Mouse (Mus musculus): Measurements from ENCODE around the gene Zzef1.

Gene Zzef1

DNA sequence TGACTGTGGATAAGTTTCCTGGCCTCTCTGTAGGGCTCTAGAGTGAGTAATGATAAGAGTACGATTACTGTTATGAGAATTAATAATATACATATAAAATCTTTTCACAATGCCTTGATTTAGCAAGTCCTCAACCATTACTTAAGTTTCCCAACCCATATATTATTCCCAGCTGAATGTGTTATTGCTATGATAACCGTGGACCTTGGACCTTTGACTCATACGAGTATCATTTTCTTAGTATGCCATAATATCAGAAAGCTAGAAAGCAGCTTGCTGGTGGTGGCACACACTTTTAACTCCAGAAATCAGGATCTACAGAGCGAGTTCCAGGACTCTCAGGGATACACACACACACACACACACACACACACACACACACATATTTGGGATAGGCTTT is 12.0 kb downstream of the Zzef1 start:
- DNase-seq, result no peak

DNA sequence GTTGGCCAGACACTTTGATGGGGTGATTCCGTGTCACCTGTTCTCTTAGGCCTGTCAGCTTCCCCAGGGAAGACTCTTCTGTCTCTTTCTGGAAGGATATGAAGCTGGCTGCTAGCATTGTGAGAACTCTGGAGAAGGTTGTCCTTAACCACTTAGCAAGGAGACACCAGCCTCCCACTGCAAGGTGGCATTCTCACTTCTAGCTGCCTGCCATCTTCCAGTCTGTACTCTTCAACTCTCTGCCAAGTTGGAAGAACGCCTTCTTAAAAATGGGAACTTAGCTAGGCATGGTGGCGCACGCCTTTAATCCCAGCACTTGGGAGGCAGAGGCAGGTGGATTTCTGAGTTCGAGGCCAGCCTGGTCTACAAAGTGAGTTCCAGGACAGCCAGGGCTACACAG is 17.7 kb downstream of the Zzef1 start:
- no peak for DNase-seq

DNA sequence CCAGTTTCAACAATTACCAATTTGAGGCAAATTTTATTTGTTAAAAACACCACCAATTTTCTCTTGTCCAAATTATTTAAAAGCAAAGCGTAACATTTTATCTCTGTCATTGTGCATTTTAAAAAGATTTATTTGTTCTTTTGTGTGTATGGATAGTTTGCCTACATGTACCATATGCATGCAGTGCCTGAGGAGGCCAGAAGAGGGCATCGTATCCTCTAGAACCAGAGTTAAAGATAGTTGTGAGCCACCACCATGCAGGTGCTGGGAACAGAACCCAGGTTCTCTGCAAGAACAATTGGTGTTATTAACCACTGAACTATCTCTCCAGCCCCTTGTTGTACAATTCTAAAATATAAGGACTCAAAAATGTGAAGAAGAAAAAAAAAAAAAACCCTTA is 18.2 kb downstream of the Zzef1 start:
- DNase-seq, result no peak

DNA sequence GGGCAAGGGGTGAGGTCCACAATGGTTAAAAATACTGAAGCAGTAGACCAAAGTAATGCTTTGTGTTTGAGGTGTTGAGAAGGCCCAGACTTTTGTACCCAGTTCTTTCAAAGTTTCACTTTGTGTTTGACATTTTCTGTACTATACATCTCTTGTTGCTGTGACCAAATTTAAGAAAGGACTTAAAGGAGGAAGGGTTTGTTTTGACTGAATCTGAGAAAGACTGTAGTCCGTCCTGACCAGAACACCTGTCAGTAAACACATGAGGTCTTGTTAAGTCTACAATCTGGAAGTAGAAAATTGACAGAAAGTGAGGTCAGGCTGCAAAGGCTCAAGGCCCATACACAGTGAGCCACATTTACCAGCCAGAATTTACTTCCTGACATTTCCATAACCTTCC is 20.8 kb downstream of the Zzef1 start:
- DNase-seq, result no peak

DNA sequence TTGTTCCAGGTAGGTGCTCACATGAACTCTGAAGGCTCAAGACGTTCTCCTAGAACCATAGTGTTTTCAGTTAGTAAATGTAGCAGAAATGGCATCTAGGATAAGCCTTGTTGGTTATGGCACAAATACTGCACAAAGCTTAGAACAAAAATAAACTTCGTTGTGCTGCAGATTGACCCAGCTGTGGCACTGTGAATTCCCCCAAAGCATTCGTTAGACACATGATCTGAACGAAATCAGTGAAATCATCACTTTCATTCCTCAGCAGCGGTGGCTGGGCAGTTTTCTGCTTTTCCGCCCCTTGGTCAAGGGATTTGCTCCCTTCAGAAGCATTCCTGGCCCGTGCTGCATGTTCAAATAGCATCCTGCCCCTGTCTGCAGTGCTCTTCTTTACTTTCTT is 22.0 kb downstream of the Zzef1 start:
- DNase-seq, result no peak

DNA sequence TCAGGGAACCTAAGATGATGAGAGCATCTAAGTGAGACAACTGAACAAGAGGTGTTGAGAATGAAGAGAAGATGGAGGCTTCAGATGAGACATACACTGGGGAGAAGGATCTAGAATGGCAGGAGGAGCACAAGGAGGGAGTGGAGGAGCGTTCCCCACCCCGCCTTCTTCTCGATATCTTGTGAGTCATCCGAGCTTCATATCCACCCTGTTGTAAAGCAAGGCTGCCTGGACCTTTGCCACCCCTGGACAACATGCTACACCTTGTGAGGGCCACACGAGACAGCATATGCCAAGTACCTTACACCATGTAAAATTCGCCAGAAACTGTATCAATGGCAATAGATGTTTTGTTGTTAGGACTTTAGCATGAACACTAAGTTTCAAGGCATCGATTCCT is 25.0 kb downstream of the Zzef1 start:
- DNase-seq, result no peak

DNA sequence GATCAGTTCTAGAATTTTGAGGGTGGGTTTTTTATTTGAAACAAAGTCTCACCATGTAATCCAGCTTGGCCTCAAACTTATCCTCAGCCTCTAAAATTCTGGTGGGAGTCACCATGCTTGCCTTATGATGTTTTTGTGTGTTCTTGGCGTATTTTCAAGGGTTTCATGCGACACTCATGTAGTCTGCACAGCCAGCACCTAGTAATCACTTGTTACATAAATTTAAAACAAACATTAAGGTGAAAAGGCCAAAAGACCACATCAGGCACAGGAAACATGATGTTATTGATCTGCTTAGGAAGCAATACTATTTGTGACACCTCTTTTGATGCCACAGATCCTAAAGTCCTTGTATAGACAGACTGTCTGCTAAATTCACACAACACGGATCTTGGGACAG is 33.8 kb downstream of the Zzef1 start:
- no peak for DNase-seq

DNA sequence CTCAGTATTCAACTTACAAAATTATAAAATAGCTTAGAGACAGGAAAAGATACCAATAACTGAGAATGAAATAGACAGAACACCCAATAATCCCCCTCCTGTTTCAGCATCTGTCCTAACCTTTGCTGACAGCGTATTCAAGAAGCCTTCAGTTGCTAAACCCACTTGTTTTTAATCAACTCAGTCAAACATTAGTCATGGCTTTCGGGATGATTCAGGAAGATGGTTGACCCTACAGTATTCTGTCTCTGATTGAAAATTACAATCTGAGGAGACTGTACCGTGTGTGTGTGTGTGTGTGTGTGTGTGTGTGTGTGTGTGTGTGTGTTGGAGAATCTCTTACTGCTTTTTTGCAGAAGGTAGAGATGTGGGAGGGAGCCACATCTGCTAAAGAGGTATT is 46.7 kb downstream of the Zzef1 start:
- DNase-seq, result no peak

DNA sequence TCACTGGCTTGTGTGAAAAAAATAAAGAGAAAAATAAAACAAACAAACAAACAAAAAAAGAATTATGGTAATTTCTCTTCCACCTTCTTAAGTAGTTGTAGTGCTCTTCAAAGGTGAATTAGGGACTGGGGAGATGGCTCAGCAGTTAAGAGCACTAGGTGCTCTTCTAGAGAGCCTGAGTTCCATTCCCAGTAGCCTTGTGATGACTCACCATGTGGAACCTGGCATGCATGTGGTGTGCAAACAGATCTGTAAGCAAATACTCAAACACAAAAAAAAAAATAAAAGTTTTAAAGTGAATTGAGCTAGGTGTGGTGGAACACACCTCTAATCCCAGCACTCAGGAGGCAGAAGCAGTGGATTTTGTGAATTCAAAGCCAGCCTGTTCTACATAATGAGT is 47.5 kb downstream of the Zzef1 start:
- DNase-seq, result no peak

DNA sequence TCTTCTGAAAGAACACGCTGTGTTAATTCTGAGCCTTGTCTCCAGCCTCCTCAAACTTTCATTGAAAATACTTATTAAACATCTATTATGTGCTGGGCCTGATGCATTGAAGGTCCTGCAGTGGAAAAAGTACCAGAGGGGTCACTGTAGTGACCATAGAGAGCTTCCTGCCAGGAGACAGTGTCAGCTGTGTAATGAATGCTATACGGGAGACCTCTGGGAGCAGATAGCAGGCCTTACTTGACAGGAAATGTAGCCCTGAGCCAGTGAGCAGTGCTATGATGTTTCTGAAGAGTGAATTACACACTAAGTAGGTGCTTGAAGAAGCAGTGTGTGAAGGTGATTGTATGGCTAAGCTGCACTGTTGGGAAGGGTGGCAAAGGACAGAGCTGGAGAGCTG is 49.5 kb downstream of the Zzef1 start:
- no peak for DNase-seq

DNA sequence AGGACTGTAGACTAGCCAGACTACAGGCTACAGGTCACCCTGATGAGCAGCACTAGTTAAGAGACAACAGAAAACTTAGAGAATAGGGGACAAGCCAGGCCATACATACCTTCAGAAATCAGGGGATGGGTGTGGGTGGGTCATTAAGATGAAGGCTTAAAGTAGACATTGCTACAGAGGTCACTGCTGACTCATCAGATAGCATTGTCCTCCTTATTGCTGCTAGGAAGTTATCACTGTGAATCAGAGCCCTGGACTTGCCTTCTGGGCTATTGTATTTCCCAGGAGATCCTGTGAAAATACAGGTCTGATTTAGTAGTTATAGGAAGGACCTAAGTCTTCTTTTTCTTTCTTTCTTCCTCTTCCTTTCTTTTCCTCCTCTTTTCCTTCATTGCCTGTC is 50.7 kb downstream of the Zzef1 start:
- no peak for DNase-seq

DNA sequence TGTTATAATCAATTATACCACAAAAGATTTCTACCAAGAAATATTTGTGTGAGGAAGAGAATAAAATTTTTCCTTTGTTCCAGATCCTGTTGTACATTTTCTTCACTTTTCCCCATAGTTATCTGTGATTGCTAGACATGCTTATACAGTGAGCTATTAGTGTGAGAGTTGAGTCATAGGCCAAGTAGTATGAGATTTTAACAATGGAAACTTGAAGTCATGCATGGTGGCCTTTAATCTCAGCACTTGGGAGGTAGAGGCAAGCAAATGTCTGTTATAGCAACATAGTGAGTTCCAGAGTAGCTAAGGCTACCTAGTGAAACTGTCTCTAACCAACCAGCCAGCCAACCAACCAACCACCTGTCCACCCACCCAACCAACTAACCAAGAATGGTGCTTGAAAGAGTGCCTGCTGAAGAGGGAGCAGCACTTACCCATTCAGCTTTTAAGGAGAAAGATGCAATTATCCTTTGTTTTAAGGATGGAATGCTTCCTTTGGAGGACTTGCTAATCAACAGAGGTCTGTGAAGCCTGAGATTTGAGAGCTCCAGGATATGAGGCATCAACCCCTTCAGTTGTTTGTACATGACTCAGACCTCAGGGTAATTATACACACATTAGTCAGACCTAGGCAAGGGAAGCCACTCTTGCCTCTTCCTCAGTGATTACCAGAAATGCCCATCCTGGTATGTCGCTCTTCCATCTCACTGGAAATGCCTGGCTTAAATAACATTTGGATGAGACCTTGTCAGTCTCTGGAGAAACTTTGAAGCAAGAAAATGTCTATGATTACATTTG is 52.0 kb downstream of the Zzef1 start:
- DNase-seq, result no peak

DNA sequence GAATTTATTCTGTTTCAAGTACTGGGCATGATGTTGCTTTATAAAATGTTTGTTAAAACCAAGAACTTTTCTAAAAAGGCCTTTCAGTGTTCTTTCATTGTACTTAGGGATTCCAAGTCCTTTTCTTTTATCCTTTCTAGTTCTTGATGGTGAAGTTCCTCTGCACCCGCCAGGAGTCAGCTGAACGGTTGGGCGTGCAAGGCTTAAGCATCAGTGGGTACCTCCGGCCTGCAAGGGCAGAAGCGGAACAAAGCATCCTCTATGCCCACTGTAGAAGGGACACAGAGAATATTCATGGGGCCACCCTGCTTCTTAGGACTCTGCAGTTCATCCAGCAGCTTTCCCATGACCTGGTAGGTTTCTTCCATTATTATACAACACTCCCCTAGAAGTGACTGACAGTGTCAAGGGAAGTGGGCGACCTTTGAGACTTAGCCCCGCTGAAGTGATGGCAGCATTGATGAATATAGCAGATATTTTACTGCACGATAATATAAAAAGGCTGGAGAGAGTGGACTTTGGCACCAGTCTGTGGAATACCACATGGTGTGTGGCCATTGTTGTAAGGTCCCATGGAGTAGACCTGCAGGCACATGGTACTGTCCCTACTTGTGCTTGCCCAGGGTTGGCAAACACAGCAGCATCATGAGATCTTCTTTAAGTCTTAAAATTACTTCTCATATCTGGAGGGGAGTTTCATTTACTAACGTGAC is 54.5 kb downstream of the Zzef1 start:
- no peak for DNase-seq

DNA sequence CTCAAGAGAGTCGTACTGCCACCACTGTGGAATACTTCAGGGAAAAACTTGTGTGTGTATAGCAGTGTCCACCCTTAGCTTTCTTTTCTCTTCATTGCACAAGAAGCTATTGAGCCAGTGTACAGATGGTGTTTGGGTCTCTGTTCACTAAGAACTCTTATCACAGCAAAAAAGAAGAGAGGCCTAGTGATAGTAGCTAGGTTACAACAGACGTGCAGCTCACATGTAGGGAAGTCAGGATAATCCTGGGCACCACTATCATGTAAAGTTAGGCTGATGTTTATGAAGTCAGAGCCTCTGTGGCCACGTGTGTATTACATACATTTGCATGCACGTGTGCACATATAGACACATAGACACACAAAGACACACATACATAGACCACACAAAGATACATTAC is 55.2 kb downstream of the Zzef1 start:
- no peak for DNase-seq

DNA sequence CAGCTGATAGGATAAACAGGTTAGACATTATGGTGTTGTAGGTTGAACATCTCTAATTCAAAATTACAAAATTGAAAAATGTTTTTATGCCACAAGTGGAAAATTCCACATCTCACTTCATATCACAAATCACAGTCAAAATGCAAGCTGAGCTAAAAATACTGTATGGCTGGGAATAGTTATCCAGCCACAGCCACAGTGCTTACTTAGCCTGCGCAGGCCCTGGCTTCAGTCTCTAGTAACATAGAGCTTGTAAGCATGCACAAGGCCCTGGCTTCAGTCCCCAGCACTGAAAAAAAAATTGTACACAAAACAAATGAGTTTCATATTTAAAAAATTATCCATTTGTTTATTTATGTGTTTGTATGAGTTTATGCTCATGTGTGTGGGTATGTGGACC is 56.1 kb downstream of the Zzef1 start:
- no peak for DNase-seq

DNA sequence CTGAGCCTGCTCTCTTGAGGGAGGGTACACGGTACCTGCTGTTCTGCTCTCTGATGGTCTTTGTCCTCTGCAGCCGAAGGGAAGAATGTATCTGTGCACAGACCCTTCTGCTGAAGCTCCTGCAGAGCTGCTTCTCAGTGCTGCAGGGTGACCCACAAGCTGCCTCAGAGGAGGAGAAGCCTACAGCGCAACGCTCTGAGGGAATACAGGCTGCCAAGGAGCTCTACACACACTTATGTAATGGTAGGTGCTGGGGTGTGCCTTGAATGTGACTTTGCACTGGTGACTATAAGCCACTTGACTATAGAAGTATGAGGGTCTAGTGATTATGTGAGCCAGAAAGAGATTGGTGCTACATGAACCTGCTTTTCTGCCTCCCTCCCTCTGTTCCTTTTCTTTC is 57.1 kb downstream of the Zzef1 start:
- DNase-seq, result no peak

DNA sequence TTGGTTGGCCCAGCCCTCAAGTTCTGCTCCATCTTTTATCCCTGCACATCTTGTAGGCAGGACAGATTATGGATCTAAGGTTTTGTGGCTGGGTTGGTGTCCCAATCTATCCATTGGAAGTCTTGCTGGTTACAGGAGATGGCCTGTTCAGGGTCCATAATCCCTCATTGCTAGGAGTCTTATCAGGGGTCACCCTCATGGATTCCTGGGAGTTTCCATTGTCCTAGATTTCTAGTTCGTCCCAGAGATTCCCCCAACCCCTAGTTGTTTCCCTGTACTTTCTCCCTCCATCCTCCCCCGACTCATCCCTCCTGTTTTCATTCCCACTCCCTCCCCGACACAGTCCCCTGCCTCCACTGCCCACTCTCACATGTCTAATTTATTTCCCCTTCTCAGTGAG is 58.2 kb downstream of the Zzef1 start:
- DNase-seq, result no peak

DNA sequence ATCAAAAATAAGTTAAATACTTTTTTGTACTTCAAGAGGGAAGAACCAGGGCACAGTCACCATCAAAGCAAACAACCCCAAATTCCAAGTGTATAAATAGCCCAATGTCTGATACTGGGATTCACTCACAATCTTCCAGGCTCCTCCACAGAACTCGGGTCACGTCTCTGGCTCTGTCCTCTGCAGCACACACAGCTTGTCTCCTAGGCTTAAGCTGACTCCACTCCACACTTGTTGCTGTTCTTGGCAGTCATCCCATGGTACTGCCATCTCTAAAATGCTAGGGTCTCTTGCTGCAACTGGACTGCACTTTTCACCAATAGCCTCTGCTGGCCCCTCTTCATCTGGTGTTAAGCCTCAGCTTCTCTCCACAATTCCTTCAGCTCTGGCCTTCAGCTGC is 60.7 kb downstream of the Zzef1 start:
- DNase-seq, result no peak

DNA sequence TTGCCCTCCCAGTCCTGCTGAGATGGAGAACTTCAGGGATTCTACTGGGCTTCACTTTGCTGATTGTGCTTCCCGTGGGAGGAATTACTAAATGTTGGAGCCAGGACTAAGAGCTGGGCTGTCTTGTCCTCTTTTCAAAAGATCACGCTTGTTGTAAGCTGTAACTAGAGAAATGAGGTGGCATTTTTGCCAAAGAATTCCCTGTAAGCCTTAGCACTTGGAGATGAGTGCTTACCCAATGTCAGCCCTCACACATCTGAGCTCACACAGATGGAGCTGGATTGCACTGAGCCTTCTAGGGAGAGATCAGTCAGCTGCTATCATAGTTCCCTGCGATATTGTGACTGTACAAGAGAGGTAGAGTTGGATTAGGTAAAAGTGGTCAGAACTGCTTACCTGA is 65.2 kb downstream of the Zzef1 start:
- DNase-seq, result no peak

DNA sequence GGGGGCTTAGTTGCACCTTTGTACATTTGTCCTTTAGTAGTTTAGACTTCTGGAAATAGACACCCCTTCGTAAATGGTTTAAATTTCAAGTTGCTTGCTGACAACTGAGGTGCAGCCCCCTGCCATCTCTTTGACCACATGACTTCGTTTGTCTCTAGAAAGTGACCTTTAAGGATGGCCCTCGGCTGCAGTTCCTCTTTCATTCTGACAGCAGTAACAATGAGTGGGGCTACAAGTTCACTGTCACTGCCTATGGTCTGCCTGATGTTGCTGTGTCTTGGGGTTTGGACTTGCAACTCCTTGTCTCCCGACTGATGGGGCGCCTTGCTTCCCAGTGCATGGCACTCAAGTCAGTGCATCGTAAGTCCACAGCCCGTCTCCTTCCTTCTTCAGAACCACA is 70.4 kb downstream of the Zzef1 start:
- no peak for DNase-seq

DNA sequence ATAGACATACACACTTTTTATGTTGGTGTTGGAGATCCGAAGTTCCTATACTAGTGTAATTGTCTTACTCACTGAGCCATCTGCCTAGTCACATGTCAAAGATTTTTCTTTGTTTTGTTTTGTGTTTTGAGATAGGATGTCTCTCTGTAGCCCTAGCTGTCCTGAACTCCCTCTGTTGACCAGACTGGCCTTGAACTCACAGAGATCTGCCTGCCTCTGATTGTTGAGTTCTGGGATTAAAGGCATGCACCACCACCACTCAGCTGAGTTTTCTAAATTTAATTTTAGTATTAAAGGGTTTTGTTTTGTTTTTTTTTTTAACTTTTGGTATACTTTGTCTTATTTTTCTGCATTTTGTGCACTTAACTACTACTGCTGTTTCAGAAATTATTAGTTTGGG is 76.0 kb downstream of the Zzef1 start:
- no peak for DNase-seq

DNA sequence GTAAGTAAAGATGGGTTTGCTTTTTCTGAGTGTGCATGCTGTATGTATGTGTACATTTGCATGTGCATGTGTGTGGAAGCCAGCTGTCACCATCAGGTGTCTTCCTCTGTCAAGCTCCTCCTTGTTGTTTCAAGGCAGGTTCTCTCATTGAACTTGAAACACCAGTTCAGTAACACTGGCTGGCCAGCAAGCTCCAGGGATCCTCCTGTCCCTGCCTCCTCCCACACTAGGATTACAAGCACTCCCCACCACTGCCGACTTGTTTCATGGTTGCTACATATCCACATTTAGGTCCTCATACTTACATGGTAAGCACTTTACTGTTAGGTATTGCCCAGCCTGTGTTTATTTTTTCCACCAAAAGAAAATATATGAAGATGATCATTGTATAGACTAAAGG is 96.6 kb downstream of the Zzef1 start:
- no peak for DNase-seq

DNA sequence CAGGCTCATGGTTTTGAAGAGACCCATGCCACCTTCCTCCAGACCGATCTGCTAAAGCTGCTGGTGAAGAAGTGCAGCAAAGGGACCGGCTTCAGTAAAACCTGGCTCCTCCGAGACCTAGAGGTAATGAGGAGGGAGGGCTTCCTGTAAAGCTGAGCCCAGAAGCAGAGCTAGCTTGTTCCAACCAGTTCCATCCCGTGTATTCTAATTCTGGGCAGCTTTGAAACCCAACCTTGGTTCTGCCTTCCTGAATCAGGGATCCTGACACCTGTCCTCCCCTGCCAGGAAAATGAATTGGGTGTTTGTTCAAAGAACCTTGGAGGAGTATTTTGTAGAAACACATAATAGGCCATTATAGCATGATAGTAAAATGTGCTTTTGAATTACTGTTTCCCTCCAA is 112.4 kb downstream of the Zzef1 start:
- DNase-seq, result no peak

DNA sequence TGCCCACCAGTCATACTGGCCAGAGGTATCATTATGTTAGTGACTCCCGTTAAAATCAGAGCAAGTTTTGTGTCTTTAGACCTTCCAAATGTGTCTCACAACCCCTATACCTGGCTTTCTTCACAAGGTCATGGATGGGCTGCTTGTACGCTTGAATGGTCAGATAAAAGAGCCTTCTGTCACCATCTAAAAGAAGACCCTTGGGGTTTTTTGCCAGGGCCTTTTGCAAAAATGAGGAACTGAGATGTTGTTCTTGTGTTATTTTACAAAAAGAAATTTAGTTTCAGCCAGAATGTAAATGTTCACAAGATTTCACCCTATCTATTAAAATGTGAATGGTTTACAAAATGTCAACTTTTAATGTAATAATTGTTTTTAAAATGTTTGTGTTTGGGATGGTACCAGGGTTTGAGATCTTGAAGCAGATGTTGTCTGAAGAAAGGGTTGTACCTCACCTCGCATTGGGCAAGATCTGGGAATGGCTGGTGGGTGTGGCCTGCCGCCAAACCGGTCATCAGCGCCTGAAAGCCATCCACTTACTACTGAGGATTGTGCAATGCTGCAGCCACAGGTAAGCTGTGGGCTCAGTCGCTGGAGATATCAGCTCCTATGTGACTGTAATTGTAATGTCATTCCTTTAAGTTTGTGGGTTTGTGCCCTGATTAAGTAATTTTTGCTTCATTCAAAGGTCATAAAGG is 121.4 kb downstream of the Zzef1 start:
- no peak for DNase-seq

Data from cerebellum, adult 11 months (tissue).